Mouse (Mus musculus) lung, postnatal 25 days (tissue): ENCODE results near the gene Dstn.

ENCODE experiments used
- DNase-seq: peaks from one replicate; pipeline ENCODE4 v3.0.0; 2022; ENCODE audit warnings: low spot score

Gene Dstn

GRCm38 (mm10) chr2:143955004-143955403 lies 39.9 kb downstream of the Dstn start:
- no peak for DNase-seq

GRCm38 (mm10) chr2:143955746-143956145 lies 40.6 kb downstream of the Dstn start:
- DNase-seq: no peak

- DNase-seq: peak; percentile 18
These were observed 47.1 kb downstream of the Dstn start for GRCm38 (mm10) chr2:143962192-143962591.

DNA sequence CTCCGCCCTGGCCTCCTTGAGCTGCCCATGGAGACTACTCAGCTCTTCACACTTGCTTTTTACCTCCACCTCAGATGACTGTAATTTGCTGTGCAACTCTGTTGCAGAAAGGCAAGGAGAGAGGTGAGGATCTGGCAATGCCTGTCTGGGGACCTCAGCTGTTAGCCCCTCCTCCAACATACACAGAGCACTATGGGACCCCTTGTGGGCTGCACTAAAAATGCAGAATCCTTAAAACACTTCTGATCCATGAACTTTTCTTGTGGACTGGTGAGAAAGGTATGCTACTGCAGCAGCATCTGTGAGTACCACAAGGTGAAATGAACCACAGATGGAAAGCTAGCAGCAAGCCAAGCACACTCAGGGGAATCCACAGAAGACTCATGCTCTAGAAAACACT lies 48.2 kb downstream of the Dstn start:
- DNase-seq: no peak

DNA sequence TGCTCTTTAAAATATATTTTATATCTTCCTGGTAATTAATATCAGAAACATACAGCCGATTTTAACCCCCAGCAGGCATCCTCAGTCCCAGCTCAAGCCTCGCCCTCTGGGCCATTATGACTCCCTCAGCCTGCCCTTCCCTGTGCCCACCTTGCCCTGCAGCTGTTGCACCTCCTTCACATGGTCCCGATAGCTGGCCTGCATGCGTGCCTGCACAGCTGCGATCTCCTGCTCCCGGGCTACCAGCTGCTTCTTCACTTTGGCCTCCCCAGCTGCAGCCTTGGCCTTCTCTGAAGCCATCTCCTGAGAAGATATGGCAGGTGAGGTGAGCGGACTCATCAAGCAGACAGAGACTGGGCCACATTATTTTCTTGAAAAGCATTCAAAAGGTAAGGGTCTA lies 54.1 kb downstream of the Dstn start:
- no peak for DNase-seq

GRCm38 (mm10) chr2:143970841-143971240 lies 55.7 kb downstream of the Dstn start:
- no peak for DNase-seq

GRCm38 (mm10) chr2:143971887-143972286 lies 56.8 kb downstream of the Dstn start:
- DNase-seq: no peak

GRCm38 (mm10) chr2:143973161-143973560 lies 58.0 kb downstream of the Dstn start:
- no peak for DNase-seq

GRCm38 (mm10) chr2:143975146-143975649 lies 60.1 kb downstream of the Dstn start:
- no peak for DNase-seq

- peak; percentile 31 for DNase-seq
These were observed 63.5 kb downstream of the Dstn start for GRCm38 (mm10) chr2:143978444-143979147.

GRCm38 (mm10) chr2:143980781-143981398 lies 65.8 kb downstream of the Dstn start:
- DNase-seq: peak; percentile 52

DNA sequence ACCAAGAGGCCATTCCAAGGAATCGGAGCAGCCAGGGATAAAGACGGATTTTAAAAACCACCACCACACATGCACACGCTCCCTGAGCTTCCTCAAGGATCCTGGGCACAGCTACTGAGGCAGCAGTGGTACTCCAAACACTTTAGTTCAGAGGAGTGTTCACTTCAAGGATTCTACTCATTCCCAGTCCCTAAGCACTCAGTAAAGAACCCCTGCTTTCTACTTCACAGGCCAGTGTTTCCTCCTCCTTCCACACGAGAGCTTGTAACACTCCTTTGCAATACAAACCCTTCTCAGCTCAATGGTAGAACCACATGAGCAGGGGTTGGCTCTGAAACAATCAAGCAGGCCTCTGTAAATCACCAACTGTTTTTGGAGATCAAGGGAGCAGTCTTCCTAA lies 67.0 kb downstream of the Dstn start:
- peak; percentile 43 for DNase-seq

GRCm38 (mm10) chr2:143982901-143983300 lies 67.8 kb downstream of the Dstn start:
- no peak for DNase-seq

GRCm38 (mm10) chr2:143983482-143983881 lies 68.4 kb downstream of the Dstn start:
- no peak for DNase-seq

DNA sequence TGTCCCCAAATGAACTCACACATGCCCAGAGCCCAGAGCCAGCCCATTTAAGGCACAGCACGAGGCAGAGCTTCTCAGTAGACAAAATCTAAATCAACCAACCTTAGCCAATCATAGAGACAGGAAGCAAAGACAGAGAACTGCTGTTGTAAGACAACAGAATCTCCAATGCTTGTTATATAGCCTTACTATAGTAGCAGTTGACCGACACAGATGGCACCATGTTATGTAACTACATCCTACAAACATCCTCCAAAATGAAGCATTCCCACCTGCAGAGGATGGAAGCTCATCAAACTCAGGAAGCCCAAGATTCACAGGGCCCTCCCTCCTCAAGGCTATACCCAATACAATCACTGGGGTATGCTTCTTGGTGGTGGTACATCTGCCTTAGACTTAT lies 72.4 kb downstream of the Dstn start:
- no peak for DNase-seq

- DNase-seq: no peak
These were observed 72.9 kb downstream of the Dstn start for GRCm38 (mm10) chr2:143988016-143988415.

- peak; percentile 62 for DNase-seq
These were observed 75.9 kb downstream of the Dstn start for GRCm38 (mm10) chr2:143990997-143991396.

- DNase-seq: no peak
These were observed 77.0 kb downstream of the Dstn start for GRCm38 (mm10) chr2:143991964-143992672.
